Mouse (Mus musculus) WW6 (cell line): ENCODE measurements at regions not wholly inside any gene's neighbourhood (a gene's known extent, or its start where the extent isn't known, plus 50 kb on each side); places are given as distances from the start of the nearest gene placed in this dataset.
A peak's percentile ranks its signal among the peaks of the same experiment; 100 is the strongest.
"Not testable (repeated sequence)": the region's sequence is repeated elsewhere in the genome, so short reads cannot be mapped to it uniquely, and the experiment has no call there.

Experiments
- DNase-seq: peaks from one replicate; pipeline ENCODE4 v3.0.0-alpha.2; 2013; ENCODE audit warnings: low read depth, low spot score

- peak; percentile 14 for DNase-seq
These were observed 1121.0 kb upstream of the 1700015G11Rik start for GRCm38 (mm10) chr7:53136513-53136912.

DNA sequence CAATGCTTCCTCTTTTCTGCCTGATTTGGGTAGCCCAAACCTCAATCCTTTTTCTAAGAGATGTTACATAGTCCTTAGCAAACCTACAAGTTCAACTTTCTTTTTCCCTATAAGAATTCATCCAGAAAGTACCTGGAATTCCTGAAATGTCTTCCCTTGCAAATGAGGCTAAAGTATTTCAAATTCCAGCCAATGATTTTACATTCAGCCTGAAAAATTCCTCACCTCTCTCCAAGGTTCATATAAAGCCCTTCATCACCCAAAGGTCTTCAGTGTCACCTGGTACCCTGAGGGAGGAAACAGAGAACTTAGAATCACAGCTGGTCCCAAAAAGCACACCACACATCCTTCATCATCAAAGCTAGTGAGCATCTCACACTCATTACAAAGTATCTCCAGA, 1102.1 kb upstream of the 1700015G11Rik start:
- DNase-seq: no peak

DNA sequence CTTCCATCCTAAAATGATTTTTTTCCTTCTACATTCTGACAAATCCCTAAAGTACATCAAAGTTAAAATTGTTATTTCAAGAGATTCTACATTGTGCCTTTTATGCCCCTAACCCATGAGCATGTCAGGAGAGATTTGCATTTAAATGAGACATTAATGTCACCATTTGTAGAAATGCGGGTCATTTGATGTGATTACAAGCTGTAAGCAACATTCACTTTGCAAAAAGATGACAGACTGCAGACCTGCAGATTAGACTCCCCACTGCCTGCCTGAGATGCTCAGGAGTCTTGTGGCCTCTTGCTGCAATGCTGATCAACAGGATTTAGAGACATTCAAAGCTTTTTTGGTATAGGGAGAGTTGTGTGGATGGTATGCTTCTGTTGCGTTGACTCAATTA, 1100.3 kb upstream of the 1700015G11Rik start:
- no peak for DNase-seq

DNA sequence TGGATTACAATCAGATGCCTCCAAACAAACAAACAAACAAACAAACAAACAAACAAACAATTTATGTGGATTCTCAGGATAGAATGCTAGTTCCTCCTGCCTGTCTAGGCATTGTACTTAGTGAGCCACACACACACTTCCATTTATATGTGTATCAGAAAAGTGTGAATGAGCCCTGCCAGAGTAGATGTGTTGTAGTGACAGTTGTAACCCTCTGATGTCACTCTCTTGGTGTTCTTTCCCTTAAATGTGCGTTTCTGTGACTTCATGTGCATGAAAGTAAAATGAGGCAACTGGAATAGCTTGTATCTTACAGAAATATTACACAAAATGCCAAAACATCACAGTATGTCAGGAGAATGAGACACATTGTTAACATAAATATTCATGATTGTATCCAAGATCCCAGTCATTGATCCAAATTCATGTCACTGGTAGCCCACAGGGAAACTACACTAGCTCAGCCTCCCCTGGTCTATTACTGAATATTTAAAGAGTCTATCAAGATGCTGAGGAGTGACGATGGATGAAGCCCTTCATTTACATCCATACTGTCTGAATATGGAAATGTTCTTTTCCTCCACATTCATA, 1093.8 kb upstream of the 1700015G11Rik start:
- no peak for DNase-seq

DNA sequence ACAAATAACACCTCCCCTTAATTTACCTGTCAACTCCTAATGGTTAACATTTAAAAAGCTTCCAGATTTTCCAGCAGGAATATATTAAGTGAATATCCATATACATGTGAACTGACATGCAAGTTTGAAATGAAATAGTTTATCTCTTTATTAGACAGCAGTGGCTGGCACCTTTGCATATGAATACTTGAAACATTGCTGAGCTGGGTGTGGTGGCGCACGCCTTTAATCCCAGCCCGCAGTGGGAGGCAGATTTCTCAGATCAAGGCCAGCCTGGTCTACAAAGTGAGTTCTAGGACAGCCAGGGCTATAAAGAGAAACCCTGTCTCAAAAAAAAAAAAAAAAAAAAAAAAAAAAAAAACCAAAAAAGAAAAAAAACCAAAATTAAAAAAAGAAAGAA, 1092.1 kb upstream of the 1700015G11Rik start:
- DNase-seq: no peak

DNA sequence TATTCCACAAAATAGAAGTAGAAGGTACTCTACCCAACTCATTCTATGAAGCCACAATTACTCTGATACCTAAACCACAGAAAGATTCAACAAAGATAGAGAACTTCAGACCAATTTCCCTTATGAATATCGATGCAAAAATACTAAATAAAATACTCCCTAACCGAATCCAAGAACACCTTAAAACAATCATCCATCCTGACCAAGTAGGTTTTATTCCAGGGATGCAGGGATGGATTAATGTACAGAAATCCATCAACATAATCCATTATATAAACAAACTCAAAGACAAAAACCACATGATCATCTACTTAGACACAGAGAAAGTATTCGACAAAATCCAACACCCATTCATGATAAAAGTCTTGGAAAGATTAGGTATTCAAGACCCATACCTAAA, 1070.3 kb upstream of the 1700015G11Rik start:
- not testable (repeated sequence) for DNase-seq

DNA sequence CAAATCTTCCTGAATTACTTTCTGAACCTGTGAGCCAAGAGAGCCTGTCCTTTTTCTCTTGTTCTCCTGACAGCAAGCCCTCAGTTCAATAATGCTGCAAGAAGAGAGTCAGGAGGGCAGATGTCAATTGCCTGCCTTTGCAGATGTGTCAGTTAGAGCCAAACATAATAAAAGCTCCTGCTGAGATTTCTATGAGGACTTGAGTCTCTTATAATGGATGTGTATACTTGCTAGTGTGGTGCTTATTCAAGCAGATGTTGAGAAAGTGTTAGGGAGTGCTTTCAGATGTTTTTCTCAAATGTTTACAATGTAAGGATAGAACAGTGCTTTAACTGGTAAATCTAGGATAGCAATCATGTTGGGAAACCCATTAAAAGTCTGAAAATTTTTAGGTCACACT, 1055.1 kb upstream of the 1700015G11Rik start:
- no peak for DNase-seq
